Mouse (Mus musculus) limb, embryonic 14.5 days (tissue): ENCODE measurements around the gene Lpcat4. TPM values are rescaled to one million over a fixed set of nuclear protein-coding genes. Genes with fewer than 3 reads are reported as not detected.

Source experiments
- ATAC-seq: fragments of 200-750 bp; cut with Nextera tagmentation; 2 replicates; pipeline ENCODE4 v1.8.0; 2017; ENCODE audit warnings: low read depth, moderate number of reproducible peaks, moderate TSS enrichment; ENCODE audit not compliant: low FRiP score
- DNase-seq: peaks from one replicate; pipeline ENCODE4 v3.0.0-alpha.2; 2015; ENCODE audit warnings: low spot score
- H3K27ac ChIP-seq: fragments of 300-500 bp; sonication (generic); replicated peaks from 2 replicates; pipeline ENCODE4 v1.5.1; 2014; ENCODE audit warnings: low read depth, mild to moderate bottlenecking, low read length, moderate library complexity, mixed read lengths
- H3K27me3 ChIP-seq: fragments of 300-500 bp; sonication (generic); 2 replicates; pipeline ENCODE4 v1.6.1; 2014; ENCODE audit warnings: low read length, mixed read lengths; ENCODE audit not compliant: control insufficient read depth, insufficient read depth
- H3K36me3 ChIP-seq: fragments of 300-500 bp; sonication (generic); 2 replicates; pipeline ENCODE4 v1.6.1; 2014; ENCODE audit warnings: mild to moderate bottlenecking, low read length, moderate library complexity, mixed read lengths; ENCODE audit not compliant: control insufficient read depth, insufficient read depth
- H3K4me1 ChIP-seq: fragments of 300-500 bp; sonication (generic); 2 replicates; pipeline ENCODE4 v1.6.1; 2014; ENCODE audit warnings: antibody characterized with exemption, low read length, mixed read lengths; ENCODE audit not compliant: control insufficient read depth, insufficient read depth
- H3K4me2 ChIP-seq: fragments of 300-500 bp; sonication (generic); replicated peaks from 2 replicates; pipeline ENCODE4 v1.6.1; 2014; ENCODE audit warnings: low read depth, mild to moderate bottlenecking, low read length, moderate library complexity; ENCODE audit not compliant: severe bottlenecking
- H3K4me3 ChIP-seq: fragments of 300-500 bp; sonication (generic); replicated peaks from 2 replicates; pipeline ENCODE4 v1.5.1; 2014; ENCODE audit warnings: low read length
- H3K9ac ChIP-seq: fragments of 300-500 bp; sonication (generic); 2 replicates; pipeline ENCODE4 v1.6.1; 2014; ENCODE audit warnings: mild to moderate bottlenecking, low read depth, low read length, moderate library complexity; ENCODE audit not compliant: severe bottlenecking
- H3K9me3 ChIP-seq: fragments of 300-500 bp; sonication (generic); 2 replicates; pipeline ENCODE4 v1.6.1; 2016; ENCODE audit warnings: low read length; ENCODE audit not compliant: control insufficient read depth
- POLR2A ChIP-seq: fragments of 200-500 bp; IDR thresholded peaks from 2 replicates; pipeline ENCODE4 v1.8.0; 2012; ENCODE audit warnings: inconsistent platforms, mild to moderate bottlenecking, moderate library complexity, borderline replicate concordance; ENCODE audit not compliant: insufficient read depth, insufficient read length; ENCODE audit errors: extremely low read depth
- WGBS: fragments of 180-500 bp; shearing (Covaris S2); extraction: QIAGEN DNeasy Blood & Tissue Kit; methylation state at CpG from one replicate; pipeline ENCODE4 v1.1.7; 2014; 5-methylcytosine and 5-hydroxymethylcytosine counted together
- polyA plus RNA-seq, 2 experiments: library from polyadenylated mRNA; depleted of rRNA in 1 of 2; stranded (reverse) in 1 of 2; unstranded in 1 of 2; fragments of >200 nt; fragmentation: Nextera tagmentation in 1 of 2; extraction: Ambion mirVana in 1 of 2; gene quantifications; 2 replicates each; pipeline versions ENCODE4 v1.2.1 to v1.2.3; 2012 to 2014

Lpcat4 gene
- polyA plus RNA-seq, 2 experiments, result 20.9 to 39.9 TPM

- WGBS, result 74% methylated on average over 2 of the region's 2 CpGs
- ATAC-seq, result no peak
These were observed 2.6 kb upstream of the Lpcat4 start for GRCm38 (mm10) chr2:112236620-112237019.

GRCm38 (mm10) chr2:112238006-112238405, 1.3 kb upstream of the Lpcat4 start:
- no peak for ATAC-seq
- TF ChIP-seq POLR2A, result no peak
- no peak overlapping the region for H3K9ac ChIP-seq
- H3K27ac ChIP-seq, result no peak overlapping the region
- peaks cover 9% of the 10 kb centered on the region; the same call in 1 of the 2 replicates for H3K4me1 ChIP-seq
- H3K4me3 ChIP-seq, result no peak overlapping the region
- no peaks in the 10 kb centered on the region for H3K27me3 ChIP-seq
- H3K36me3 ChIP-seq, result no peaks in the 10 kb centered on the region
- H3K9me3 ChIP-seq, result no peaks in the 10 kb centered on the region
- DNase-seq, result no peak
- 3% methylated on average over 4 of the region's 4 CpGs for WGBS
- no peak overlapping the region for H3K4me2 ChIP-seq

More at GRCm38 (mm10) chr2:112236620-112237019, 2.6 kb upstream of the Lpcat4 start:
- no peaks in the 10 kb centered on the region for H3K36me3 ChIP-seq
- no peak overlapping the region for H3K4me2 ChIP-seq
- DNase-seq, result no peak
- H3K27ac ChIP-seq, result no peak overlapping the region
- H3K27me3 ChIP-seq, result no peaks in the 10 kb centered on the region
- TF ChIP-seq POLR2A, result no peak
- no peaks in the 10 kb centered on the region for H3K9me3 ChIP-seq
- no peak overlapping the region for H3K9ac ChIP-seq
- H3K4me3 ChIP-seq, result no peak overlapping the region
- peaks cover 9% of the 10 kb centered on the region; the same call in 1 of the 2 replicates for H3K4me1 ChIP-seq

GRCm38 (mm10) chr2:112239935-112240721, 860 bp downstream of the Lpcat4 start:
- WGBS, result 1% methylated on average over 27 of the region's 28 CpGs
- Histone ChIP-seq H3K4me3 (peak overlapping the region; percentile 77), H3K9ac (peak overlapping the region; percentile 80), H3K36me3 (peaks cover 6% of the 10 kb centered on the region), H3K27me3 (no peaks in the 10 kb centered on the region), H3K4me1 (peaks cover 9% of the 10 kb centered on the region; the same call in 1 of the 2 replicates), H3K27ac (peak overlapping the region; percentile 93), H3K4me2 (peak overlapping the region; percentile 88), H3K9me3 (no peaks in the 10 kb centered on the region)
- peak; percentile 29 for DNase-seq
- ATAC-seq, result peak; percentile 6
- no peak for TF ChIP-seq POLR2A

GRCm38 (mm10) chr2:112241787-112242186, 2.5 kb downstream of the Lpcat4 start:
- Histone ChIP-seq H3K4me2 (no peak overlapping the region), H3K9ac (no peak overlapping the region), H3K27ac (no peak overlapping the region), H3K4me1 (peaks cover 9% of the 10 kb centered on the region; the same call in 1 of the 2 replicates), H3K9me3 (no peaks in the 10 kb centered on the region), H3K36me3 (peaks cover 15% of the 10 kb centered on the region), H3K4me3 (no peak overlapping the region), H3K27me3 (no peaks in the 10 kb centered on the region)
- DNase-seq (no peak), ATAC-seq (no peak)
- no peak for TF ChIP-seq POLR2A
- WGBS, result 76% methylated on average over 14 of the region's 14 CpGs

GRCm38 (mm10) chr2:112245307-112245706, 6.0 kb downstream of the Lpcat4 start:
- Histone ChIP-seq H3K27ac (no peak overlapping the region), H3K4me2 (no peak overlapping the region), H3K9me3 (no peaks in the 10 kb centered on the region), H3K4me3 (no peak overlapping the region), H3K36me3 (peaks cover 17% of the 10 kb centered on the region), H3K4me1 (peaks cover 8% of the 10 kb centered on the region; the same call in 1 of the 2 replicates), H3K27me3 (no peaks in the 10 kb centered on the region), H3K9ac (no peak overlapping the region)
- ATAC-seq (no peak), DNase-seq (peak; percentile 40)
- no peak for TF ChIP-seq POLR2A
- 82% methylated on average over 5 of the region's 5 CpGs for WGBS

- H3K9me3 ChIP-seq, result no peaks in the 10 kb centered on the region
- no peaks in the 10 kb centered on the region for H3K27me3 ChIP-seq
- no peak for TF ChIP-seq POLR2A
- ATAC-seq (no peak), DNase-seq (no peak)
- H3K4me3 ChIP-seq, result no peak overlapping the region
- WGBS, result 82% methylated on average over 6 of the region's 6 CpGs
- H3K9ac ChIP-seq, result no peak overlapping the region
- peaks cover 17% of the 10 kb centered on the region for H3K36me3 ChIP-seq
- H3K4me2 ChIP-seq, result no peak overlapping the region
- H3K27ac ChIP-seq, result no peak overlapping the region
- no peaks in the 10 kb centered on the region for H3K4me1 ChIP-seq
These were observed 6.9 kb downstream of the Lpcat4 start for GRCm38 (mm10) chr2:112246193-112246592.
